Mouse (Mus musculus) gastrocnemius, adult 2 months (tissue): ENCODE measurements around the gene Tff2. TPM values are rescaled to one million over a fixed set of nuclear protein-coding genes. Genes with fewer than 3 reads are reported as not detected.

Experiments
- DNase-seq: peaks from one replicate; pipeline ENCODE4 v3.0.0; 2022
- H3K27ac ChIP-seq: fragments of 200-600 bp; 2 replicates; pipeline ENCODE4 v1.8.1; 2022; ENCODE audit warnings: mild to moderate bottlenecking
- H3K4me3 ChIP-seq: fragments of 200-600 bp; 2 replicates; pipeline ENCODE4 v1.8.1; 2022; ENCODE audit warnings: mild to moderate bottlenecking, moderate library complexity
- CTCF ChIP-seq: fragments of 200-600 bp; IDR thresholded peaks from 2 replicates; pipeline ENCODE4 v1.8.1; 2022; ENCODE audit warnings: antibody characterized with exemption, mild to moderate bottlenecking, moderate library complexity
- intact Hi-C: fragments of 180-260 bp; cut with DNase I; formaldehyde crosslinking; loops from one replicate; pipeline ENCODE4 v1.15.1; 2025
- total RNA-seq, 2 experiments: library from RNA; stranded (reverse); gene quantifications; 2 replicates each; pipeline ENCODE4 v1.2.3; 2021

Gene Tff2
- total RNA-seq, 2 experiments from 2014 or later: not detected

DNA sequence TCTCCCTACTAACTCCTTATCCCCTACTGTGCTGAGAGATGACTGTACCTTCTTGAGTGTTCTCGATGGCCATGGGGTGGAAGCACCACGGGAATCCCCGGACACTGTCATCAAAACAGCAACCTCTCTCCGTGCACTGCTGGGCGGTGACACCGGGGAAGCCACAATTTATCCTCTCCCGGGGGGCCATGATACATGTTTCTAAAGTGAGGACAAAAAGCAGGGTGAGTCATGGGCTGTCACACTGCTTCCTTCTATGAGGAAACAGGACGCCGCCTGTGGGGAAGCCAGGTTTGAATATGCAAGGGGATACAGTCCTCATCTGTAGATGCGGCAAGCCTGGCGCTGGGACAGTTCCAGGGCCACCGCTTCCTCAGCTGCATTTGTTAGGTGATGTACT lies 18.5 kb upstream of the Tff2 start:
- no peak for DNase-seq
- no peak for TF ChIP-seq CTCF
- intact Hi-C loops: no loop called here

DNA sequence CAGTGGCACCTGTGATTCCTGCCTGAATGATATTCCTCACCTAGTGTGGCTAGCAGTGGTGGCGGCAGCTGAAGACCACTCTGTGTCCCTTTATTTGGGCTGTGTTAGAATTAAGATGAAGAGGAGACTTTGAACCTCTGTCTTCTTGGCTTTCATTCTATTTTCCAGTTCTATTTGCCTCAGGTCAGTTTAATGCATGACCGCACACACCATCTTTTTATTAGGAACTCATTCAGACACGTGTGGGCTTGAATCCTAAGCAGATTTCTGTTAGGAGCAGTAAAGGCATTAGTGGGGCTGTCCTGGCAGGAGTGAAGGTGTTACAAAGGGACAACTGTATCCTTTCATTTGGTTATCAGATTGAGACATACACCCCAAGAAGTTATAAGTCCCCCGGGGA lies 16.2 kb upstream of the Tff2 start:
- no peak for DNase-seq
- Histone ChIP-seq H3K4me3 (no peak overlapping the region), H3K27ac (no peak overlapping the region)
- intact Hi-C loops: no loop called here
- TF ChIP-seq CTCF: no peak

More for the DNA sequence above, 18.5 kb upstream of the Tff2 start:
- Histone ChIP-seq H3K27ac (no peak overlapping the region), H3K4me3 (no peak overlapping the region)

DNA sequence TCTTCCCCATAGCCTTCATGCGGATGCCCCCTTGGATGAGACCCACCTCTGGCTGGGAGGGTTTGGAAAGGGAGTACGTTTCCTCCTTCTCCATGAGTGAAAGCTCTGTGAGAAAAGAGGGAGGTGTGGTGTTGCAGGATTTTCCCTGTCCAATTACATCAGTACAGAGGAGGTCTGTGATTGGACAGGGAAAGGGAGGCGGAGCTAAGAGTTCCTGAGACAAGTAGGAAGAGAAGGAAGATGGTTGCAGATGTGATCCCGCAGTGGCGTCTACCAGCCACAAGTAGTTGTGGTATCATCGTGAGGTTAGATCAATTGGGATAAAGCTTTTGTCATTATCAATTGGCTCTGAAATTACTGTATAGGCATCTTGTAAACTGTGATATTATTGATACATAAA lies 13.8 kb upstream of the Tff2 start:
- DNase-seq: no peak
- H3K27ac ChIP-seq: no peak overlapping the region
- TF ChIP-seq CTCF: no peak
- intact Hi-C loops: no loop called here
- no peak overlapping the region for H3K4me3 ChIP-seq

DNA sequence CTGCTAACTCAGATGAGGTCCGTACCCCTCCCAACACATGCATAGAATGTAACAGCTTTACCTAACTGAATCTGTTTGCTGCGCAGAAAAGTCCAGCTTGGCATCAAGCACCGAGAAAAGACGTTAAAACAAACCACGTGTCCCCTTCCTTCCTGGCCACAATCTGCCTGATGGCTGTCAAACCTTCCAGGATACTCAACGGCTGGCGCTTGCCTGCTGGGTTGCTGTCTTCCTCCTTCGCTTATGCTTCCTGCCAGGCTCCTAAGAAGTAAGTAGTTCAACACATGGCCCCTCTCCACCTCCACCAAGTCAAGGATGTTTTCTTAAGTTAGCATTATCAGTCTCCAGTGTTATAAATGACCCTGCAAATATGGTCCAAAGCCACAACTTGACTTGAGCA lies 9.7 kb upstream of the Tff2 start:
- no peak overlapping the region for H3K4me3 ChIP-seq
- no peak overlapping the region for H3K27ac ChIP-seq
- DNase-seq: no peak
- intact Hi-C loops: no loop called here
- TF ChIP-seq CTCF: no peak

DNA sequence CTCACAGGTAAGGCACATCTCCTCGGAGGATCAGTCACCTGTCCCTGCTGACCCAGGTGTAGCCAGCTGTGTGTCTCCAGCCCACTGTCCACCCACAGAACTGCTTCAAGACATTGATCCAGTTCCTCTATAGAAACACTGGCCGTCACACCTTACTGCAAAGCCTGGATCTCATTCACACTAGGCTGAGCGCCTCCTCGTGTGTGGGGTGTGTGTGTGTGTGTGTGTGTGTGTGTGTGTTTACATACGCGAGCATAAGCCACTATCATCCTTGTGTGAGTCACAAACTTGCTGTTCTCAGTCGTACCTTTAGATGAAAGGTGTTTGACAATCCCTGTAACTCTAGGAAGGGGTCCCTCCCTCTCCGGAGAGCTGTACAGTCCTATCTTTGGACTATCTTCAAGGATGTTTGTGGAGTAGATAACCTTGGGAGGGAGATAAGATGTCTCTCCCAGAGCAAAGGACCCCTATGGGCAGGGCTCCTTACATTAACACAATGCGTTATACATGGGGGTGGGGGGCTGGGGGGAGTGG lies 9.0 kb upstream of the Tff2 start:
- intact Hi-C loops: no loop called here
- no peak for TF ChIP-seq CTCF
- no peak overlapping the region for H3K27ac ChIP-seq
- H3K4me3 ChIP-seq: no peak overlapping the region
- no peak for DNase-seq

DNA sequence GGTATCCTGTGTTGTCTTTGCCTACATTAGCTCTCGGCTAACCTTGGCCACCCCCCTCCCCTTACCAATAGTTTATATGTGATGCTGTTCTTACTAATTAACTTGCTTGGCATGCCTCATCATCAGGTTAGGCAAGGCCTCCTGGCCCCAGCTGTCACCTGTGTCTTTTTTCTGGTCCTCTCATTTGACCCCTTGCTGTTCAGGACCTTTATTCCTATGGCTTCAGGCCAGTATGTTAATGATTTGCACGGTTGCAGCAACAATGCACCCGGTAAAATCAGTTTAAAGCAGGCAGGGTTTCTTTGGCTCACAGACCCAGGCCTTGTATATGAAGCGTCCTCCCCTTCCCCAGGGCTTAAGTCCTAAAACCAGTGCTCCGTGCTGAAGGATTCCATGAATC lies 8.4 kb upstream of the Tff2 start:
- Histone ChIP-seq H3K27ac (no peak overlapping the region), H3K4me3 (no peak overlapping the region)
- intact Hi-C loops: no loop called here
- TF ChIP-seq CTCF: no peak
- no peak for DNase-seq

DNA sequence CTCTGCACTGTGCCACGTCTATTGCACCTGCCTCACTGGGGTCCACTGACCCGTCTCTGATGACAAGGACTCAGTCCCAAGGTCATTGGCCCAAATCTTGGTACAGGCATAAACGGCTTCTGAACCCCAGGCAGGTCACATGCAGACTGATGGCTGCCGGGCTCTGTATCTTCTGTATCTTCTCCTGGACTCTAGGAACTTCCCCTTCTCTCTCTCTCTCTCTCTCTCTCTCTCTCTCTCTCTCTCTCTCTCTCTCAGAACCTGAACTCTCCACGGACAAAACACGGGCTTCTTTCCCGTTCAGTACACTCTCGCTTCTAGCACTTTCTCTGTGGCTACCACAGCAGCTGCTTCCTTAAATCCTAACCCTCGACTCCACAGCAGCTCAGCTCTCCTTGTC lies 1.9 kb upstream of the Tff2 start:
- TF ChIP-seq CTCF: no peak
- Histone ChIP-seq H3K4me3 (no peak overlapping the region), H3K27ac (no peak overlapping the region)
- intact Hi-C loops: no loop called here
- no peak for DNase-seq

DNA sequence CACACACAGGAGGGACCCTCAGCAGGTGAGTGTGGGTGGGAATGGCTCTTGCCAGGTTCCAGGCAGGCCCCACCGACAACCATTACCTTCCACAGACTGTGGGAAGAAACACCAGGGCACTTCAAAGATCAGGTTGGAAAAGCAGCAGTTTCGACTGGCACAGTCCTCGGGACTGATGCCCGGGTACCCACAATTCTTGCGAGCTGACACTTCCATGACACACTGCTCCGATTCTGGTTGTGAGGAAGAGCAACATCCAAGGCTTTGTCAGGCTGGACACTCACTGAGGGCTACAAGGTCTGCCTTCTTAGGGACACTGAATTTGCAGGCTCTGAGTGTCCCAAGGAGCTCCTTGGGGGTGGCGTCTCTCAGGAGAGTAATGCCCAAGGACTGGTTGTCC lies 2.0 kb downstream of the Tff2 start:
- no peak overlapping the region for H3K4me3 ChIP-seq
- no peak for TF ChIP-seq CTCF
- intact Hi-C loops: no loop called here

DNA sequence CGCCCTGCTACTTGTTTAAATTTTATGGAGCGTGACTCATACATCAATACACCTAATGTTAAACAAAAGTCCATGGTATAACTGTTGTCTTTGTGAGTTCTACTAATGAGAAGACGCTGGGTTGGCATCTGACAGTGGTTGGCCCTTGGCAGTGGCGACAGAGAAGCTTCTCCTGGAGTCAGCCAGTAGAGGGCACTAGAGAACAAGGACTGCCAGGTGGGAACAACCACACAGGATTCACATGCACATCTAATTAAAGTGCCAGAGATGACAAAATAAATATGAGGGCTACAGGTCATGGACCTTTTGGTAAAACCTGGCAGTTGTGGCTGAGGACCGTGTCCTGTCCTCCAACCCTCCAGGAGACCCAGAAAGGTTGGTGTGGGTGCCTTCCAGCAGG lies 5.7 kb downstream of the Tff2 start:
- TF ChIP-seq CTCF: peak; percentile 87
- H3K4me3 ChIP-seq: no peak overlapping the region
- peak; percentile 56 for DNase-seq
- no peak overlapping the region for H3K27ac ChIP-seq
- intact Hi-C loops: loop anchor here (1.0 to 10.0 kb wide), 2 partner anchors 49 to 206 kb away; no protein-coding TSS in a partner anchor

More for the DNA sequence above, 2.0 kb downstream of the Tff2 start:
- H3K27ac ChIP-seq: no peak overlapping the region
- DNase-seq: no peak

DNA sequence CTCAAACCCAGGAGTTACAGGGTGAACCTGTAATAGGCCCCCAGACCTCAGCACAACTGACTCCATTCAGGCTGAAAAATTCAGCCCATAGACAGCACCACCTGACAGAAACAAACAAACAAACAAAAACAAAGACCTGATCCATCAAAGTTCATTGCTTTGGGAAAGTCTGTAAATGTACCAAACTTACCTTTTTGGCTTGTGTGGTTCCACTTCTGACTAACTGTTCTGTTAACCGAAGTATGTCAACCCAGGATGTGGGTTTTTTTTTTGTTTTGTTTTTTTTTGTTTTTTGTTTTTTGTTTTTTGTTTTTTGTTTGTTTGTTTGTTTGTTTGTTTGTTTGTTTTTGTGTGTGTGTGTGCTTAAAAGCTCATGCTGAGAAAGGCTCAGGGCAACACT lies 7.3 kb downstream of the Tff2 start:
- Histone ChIP-seq H3K4me3 (no peak overlapping the region), H3K27ac (no peak overlapping the region)
- no peak for TF ChIP-seq CTCF
- intact Hi-C loops: loop anchor here (10.0 kb wide), 1 partner anchor 208 kb away; no protein-coding TSS in a partner anchor
- DNase-seq: no peak

DNA sequence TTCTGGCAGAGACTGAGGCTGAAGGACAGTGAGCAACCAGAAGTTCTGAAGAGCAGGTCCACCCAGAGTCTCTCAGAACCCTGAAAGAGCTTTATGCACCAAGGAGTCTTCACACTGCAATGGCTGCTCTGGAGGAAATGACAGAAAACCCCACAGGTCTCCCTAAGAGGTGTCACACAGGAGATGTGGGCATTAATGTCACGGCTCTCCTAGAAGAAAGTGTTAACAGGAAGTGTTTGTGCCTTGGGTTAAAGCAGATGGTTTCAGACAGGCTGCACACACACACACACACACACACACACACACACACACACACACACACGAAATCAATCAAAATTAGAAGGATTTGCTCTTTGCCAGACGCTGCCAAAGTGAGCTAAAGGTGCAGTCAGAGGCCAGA lies 7.8 kb downstream of the Tff2 start:
- no peak overlapping the region for H3K27ac ChIP-seq
- no peak for DNase-seq
- intact Hi-C loops: loop anchor here (10.0 kb wide), 1 partner anchor 209 kb away; no protein-coding TSS in a partner anchor
- no peak for TF ChIP-seq CTCF
- no peak overlapping the region for H3K4me3 ChIP-seq

DNA sequence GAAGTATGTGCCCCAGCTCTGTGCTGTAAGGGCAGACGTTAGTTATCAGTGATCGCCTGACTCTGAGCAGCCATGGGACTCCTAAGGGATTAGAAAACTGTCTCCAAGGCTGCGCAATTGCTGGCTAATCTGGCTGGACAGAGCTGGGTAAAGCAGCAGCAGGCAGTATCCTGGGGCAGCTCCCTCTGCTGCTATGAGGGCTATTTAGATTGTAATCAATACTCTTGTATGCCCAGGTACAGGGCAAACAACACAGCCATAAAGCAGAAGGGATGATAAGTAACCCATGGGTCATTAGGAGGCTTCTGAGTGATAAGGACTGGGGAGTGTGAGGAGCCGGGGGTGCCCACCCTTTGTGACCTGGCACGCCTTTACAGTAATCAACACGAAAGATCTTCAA lies 9.2 kb downstream of the Tff2 start:
- Histone ChIP-seq H3K4me3 (no peak overlapping the region), H3K27ac (no peak overlapping the region)
- TF ChIP-seq CTCF: no peak
- DNase-seq: no peak
- intact Hi-C loops: loop anchor here (10.0 kb wide), 1 partner anchor 210 kb away; no protein-coding TSS in a partner anchor

DNA sequence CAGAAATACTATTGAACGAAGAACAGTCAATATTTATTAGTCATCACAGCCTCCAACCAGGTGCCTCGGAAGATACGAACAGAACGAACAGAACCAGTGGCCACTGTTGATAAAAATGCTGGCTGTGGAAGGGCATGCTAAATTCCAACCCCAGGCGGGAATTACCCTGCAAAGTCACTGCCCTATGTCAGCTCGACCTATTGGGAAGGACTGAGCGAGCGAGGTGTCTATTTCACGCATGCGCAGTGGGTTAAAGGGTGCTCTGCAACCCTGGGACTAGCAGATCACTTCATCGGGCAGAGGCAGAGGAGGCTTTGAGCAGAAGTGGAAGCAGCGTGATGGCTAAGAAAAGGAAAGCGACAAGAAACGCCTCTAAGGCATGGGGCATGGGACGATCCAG lies 10.3 kb downstream of the Tff2 start:
- intact Hi-C loops: loop anchor here (10.0 kb wide), 1 partner anchor 211 kb away; no protein-coding TSS in a partner anchor

DNA sequence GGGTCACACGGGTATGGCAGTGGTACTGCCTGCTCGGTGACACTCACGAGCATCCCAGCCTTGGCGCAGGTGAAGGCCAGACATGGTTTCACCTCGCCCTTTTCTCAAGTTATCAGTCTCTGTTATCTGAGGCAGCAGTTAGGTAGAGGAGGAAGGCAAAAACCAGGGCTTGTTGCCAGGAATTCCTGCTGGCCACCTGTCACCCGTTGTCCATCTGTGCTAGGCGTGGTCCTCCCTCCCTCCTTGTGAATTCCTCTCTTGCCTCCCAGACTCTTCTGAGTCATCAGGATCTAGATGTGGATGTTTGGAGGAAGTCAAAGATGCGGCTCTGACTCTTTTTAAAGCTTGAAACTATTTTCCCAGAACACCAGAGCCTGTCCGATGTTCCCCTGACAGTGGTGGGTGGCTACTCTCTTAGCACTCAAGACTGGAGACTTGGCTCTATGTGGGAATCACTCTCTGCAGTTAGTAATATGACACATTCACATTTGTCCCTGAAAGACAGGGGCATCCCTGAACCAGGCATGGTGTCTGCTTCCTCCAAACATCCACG lies 12.7 kb downstream of the Tff2 start:
- no peak for TF ChIP-seq CTCF
- intact Hi-C loops: loop anchor here (10.0 kb wide), 1 partner anchor 213 kb away; no protein-coding TSS in a partner anchor
- Histone ChIP-seq H3K27ac (no peak overlapping the region), H3K4me3 (no peak overlapping the region)
- no peak for DNase-seq

More for the DNA sequence above, 10.3 kb downstream of the Tff2 start:
- DNase-seq: no peak
- TF ChIP-seq CTCF: no peak
- no peak overlapping the region for H3K4me3 ChIP-seq
- H3K27ac ChIP-seq: no peak overlapping the region
